Mouse (Mus musculus) heart, embryonic 11.5 days (tissue): ENCODE measurements around the gene Csrp2. TPM values are rescaled to one million over a fixed set of nuclear protein-coding genes. Genes with fewer than 3 reads are reported as not detected.

Source experiments
- ATAC-seq: fragments of 200-750 bp; cut with Nextera tagmentation; replicated peaks from 2 replicates; pipeline ENCODE4 v1.8.0; 2017; ENCODE audit warnings: moderate library complexity; ENCODE audit not compliant: insufficient number of reproducible peaks, low FRiP score, low TSS enrichment
- H3K27ac ChIP-seq: fragments of 300-500 bp; sonication (generic); 2 replicates; pipeline ENCODE4 v1.5.1; 2014; ENCODE audit warnings: mild to moderate bottlenecking, low read depth, low read length
- H3K27me3 ChIP-seq: fragments of 300-500 bp; sonication (generic); 2 replicates; pipeline ENCODE4 v1.6.1; 2014; ENCODE audit warnings: mild to moderate bottlenecking, low read length, mixed read lengths; ENCODE audit not compliant: control insufficient read depth, insufficient read depth
- H3K36me3 ChIP-seq: fragments of 300-500 bp; sonication (generic); 2 replicates; pipeline ENCODE4 v1.6.1; 2014; ENCODE audit warnings: mild to moderate bottlenecking, low read length, moderate library complexity, mixed read lengths; ENCODE audit not compliant: control insufficient read depth, insufficient read depth
- H3K4me1 ChIP-seq: fragments of 300-500 bp; sonication (generic); 2 replicates; pipeline ENCODE4 v1.6.1; 2014; ENCODE audit warnings: low read length; ENCODE audit not compliant: control insufficient read depth, insufficient read depth
- H3K4me2 ChIP-seq: fragments of 300-500 bp; sonication (generic); 2 replicates; pipeline ENCODE4 v1.6.1; 2014; ENCODE audit warnings: mild to moderate bottlenecking, moderate library complexity
- H3K4me3 ChIP-seq: fragments of 300-500 bp; sonication (generic); 2 replicates; pipeline ENCODE4 v1.5.1; 2014; ENCODE audit warnings: low read depth, low read length
- H3K9ac ChIP-seq: fragments of 300-500 bp; sonication (generic); 2 replicates; pipeline ENCODE4 v1.6.1; 2014; ENCODE audit warnings: mild to moderate bottlenecking, low read depth, low read length, moderate library complexity
- H3K9me3 ChIP-seq: fragments of 300-500 bp; sonication (generic); replicated peaks from 2 replicates; pipeline ENCODE4 v1.6.1; 2016; ENCODE audit warnings: low read length; ENCODE audit not compliant: control insufficient read depth
- whole genome bisulfite sequencing: fragments of 180-500 bp; shearing (Covaris S2); extraction: QIAGEN DNeasy Blood & Tissue Kit; methylation state at CpG from one replicate; pipeline ENCODE4 v1.1.7; 2014; ENCODE audit not compliant: insufficient replicate concordance; 5-methylcytosine and 5-hydroxymethylcytosine counted together
- polyA plus RNA-seq: library from polyadenylated mRNA; unstranded; fragments of >200 nt; fragmentation: Nextera tagmentation; extraction: Ambion mirVana; gene quantifications from 2 replicates; pipeline ENCODE4 v1.2.1, GENCODE M21; 2014

Csrp2 gene
- polyA plus RNA-seq, 1 experiment from 2014 or later = 430 TPM

DNA sequence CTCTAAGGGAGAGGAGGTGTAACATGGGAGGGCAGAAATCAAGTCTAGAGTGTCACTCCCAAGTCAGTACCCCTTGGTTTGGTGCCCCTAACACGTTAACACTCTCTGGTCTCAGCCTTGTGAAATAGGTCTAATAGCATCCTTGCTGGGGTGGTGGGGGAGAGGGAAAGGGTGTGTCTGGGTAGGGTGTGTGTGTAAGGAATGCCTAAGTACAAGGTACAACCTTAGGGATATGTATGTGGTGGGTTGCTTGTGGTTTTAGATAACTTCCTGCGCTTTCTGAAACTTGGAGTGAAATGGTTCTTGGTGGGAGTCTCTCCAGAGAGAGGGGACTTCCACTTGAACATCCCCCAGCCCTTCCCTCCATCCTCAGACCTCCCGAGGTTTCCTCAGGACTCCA, 2.3 kb downstream of the Csrp2 start:
- Histone ChIP-seq H3K36me3 (no peaks in the 10 kb centered on the region), H3K9ac (peak overlapping the region; percentile 96), H3K27me3 (no peaks in the 10 kb centered on the region), H3K9me3 (no peaks in the 10 kb centered on the region), H3K4me2 (peak overlapping the region; percentile 84), H3K4me3 (peak overlapping the region; percentile 79), H3K27ac (0 out of 2 replicates have a peak overlapping the region, but pooled peaks have one; percentile 10), H3K4me1 (peaks cover 34% of the 10 kb centered on the region)
- 41% methylated on average over 3 of the region's 3 CpGs for WGBS
- no peak for ATAC-seq

DNA sequence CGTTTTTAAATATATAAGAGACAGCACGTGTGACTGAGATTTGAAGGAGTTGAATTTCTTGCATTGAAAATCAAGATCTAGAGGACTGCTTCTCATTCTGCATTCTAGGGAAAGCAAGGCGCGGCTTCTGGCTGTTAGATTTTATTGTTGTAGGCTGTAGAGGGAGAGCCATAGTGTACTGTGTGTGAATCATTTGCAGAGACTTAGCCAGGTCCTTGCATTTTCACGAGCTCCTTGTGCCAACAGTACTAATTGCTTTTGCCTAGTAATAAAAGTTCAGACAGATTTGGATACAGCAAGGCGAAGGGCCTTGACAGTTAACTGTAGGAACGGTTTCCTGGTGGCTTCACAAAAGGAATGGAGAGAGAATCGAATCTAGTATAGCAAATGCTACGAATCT, 3.0 kb downstream of the Csrp2 start:
- whole genome bisulfite sequencing = 67% methylated on average over 9 of the region's 9 CpGs
- no peaks in the 10 kb centered on the region for H3K36me3 ChIP-seq
- H3K27ac ChIP-seq = no peak overlapping the region

DNA sequence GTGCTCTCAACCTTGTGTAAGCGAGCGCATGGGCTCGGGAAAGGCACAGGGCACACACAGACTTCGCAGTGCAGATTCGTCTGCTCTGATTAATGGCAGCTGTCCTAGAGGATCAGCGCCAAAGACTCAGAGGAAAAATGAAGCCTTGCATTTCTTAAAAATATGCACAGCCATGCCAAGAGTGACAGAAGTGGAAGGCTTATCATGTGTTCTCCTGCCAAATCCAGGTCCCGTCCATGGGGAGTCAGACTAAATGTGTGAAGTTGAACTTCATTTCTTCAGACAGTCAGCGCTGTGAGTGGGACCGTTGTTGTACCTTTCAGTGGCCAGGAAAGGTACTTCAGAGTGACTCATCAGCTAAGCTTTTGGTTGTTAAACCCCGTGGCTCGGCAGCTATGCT, 7.9 kb downstream of the Csrp2 start:
- peak overlapping the region; percentile 70 for H3K27ac ChIP-seq
- H3K9me3 ChIP-seq = no peaks in the 10 kb centered on the region
- H3K4me3 ChIP-seq = no peak overlapping the region
- peak overlapping the region; percentile 29; the same call in 1 of the 2 replicates for H3K4me2 ChIP-seq
- WGBS = 35% methylated on average over 11 of the region's 11 CpGs
- peaks cover 65% of the 10 kb centered on the region for H3K4me1 ChIP-seq
- H3K27me3 ChIP-seq = no peaks in the 10 kb centered on the region
- peak overlapping the region; percentile 46; the same call in 1 of the 2 replicates for H3K9ac ChIP-seq
- peaks cover 3% of the 10 kb centered on the region; the same call in 1 of the 2 replicates for H3K36me3 ChIP-seq
- ATAC-seq = no peak

More for the DNA sequence above, 3.0 kb downstream of the Csrp2 start:
- Histone ChIP-seq H3K4me2 (peak overlapping the region; percentile 84), H3K4me1 (peaks cover 41% of the 10 kb centered on the region), H3K27me3 (no peaks in the 10 kb centered on the region), H3K9me3 (no peaks in the 10 kb centered on the region), H3K4me3 (peak overlapping the region; percentile 79; the same call in 1 of the 2 replicates), H3K9ac (peak overlapping the region; percentile 55; the same call in 1 of the 2 replicates)
- no peak for ATAC-seq

DNA sequence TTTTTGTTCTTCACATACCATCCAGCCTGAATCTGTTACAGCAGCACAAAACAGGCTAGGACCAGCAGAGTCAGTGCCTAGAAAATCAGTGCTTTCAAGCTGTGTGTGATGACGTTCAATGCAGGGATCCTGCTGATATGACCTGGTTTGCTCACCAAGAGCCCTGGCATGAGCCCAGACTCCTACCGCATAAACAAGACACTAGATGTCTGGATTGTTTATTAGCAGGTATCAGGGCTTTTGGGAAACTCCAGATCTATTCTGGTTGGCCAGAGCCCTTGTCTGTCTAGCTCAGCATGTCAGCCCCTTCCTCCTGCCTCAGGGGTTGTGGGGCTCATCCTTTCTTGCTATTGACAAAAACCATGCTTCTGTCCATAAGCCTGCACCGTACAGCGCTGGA, 10.2 kb downstream of the Csrp2 start:
- 33% methylated on average over 4 of the region's 4 CpGs for WGBS
- no peak overlapping the region; the same call in 1 of the 2 replicates for H3K27ac ChIP-seq

DNA sequence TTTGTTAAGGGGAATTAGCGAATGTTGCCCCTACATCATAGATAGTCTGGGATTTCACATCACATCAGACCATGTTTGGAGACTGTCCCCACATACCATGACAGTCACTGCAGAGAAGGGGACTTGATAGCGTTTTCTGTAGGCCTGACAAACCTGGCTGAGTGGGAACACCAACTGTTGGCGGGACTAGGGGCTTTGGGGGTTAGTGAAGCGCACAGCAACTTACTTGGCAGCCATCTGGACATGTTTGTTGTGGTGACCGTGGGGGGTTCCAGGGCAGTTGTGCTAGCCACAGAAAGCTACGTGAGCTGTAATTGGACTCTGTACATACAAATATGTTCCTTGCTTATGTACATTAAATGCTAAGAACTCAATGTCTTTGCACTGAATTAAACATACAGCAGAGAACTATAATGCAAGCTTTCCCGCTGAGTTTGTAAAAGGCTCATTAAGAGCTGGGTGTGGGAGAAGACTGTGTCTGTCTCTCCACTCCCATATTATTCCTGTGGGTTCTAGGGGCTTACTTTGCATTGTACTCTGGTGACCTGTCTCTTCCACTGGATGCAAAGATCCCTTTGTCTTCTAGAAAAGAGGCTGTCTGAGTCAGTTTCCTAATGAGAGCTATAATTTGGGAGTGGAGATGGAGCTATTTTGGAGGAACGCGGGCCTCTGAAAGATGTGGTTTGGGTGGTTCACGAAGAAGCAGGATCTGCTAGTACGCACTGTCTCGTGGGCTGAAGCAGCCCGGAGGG, 11.7 kb downstream of the Csrp2 start:
- Histone ChIP-seq H3K36me3 (peaks cover 3% of the 10 kb centered on the region), H3K4me1 (peaks cover 45% of the 10 kb centered on the region), H3K4me2 (peak overlapping the region; percentile 27; the same call in 1 of the 2 replicates), H3K4me3 (no peak overlapping the region), H3K27me3 (no peaks in the 10 kb centered on the region), H3K27ac (peak overlapping the region; percentile 61; the same call in 1 of the 2 replicates), H3K9me3 (no peaks in the 10 kb centered on the region), H3K9ac (no peak overlapping the region)
- ATAC-seq = no peak
- 66% methylated on average over 13 of the region's 13 CpGs for WGBS

More for the DNA sequence above, 10.2 kb downstream of the Csrp2 start:
- no peak overlapping the region for H3K4me3 ChIP-seq
- H3K36me3 ChIP-seq = peaks cover 3% of the 10 kb centered on the region; the same call in 1 of the 2 replicates
- H3K9me3 ChIP-seq = no peaks in the 10 kb centered on the region
- ATAC-seq = no peak
- peaks cover 56% of the 10 kb centered on the region for H3K4me1 ChIP-seq
- no peak overlapping the region for H3K4me2 ChIP-seq
- H3K27me3 ChIP-seq = no peaks in the 10 kb centered on the region
- no peak overlapping the region for H3K9ac ChIP-seq

DNA sequence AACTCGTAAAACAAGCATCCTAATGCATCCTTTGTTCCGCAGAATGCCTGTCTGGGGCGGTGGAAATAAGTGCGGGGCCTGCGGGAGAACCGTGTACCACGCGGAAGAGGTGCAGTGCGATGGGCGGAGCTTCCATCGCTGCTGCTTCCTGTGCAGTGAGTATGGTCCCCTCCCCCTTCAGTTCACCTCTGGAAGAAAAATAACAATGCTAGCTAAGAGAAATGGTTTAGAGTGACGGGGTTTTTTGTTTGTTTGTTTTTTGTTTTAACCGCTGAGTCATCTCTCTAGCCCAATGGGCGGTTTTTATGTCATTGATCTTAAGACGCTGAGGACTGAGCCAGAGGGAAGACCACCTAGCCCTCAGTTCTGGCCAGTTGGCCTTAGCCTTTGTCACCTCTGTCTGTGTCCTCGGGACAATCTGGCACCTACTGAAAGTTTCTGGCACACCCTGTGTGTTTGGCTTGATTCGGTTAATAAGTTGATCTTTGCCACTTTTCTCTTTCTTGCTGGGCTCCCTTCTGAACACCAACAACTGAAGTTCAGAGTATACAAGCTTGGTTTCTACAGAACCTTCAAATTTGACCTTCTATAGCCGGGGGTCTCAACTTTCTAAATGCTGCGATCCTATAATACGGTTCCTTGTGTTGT, 12.4 kb downstream of the Csrp2 start:
- peak overlapping the region; percentile 61; the same call in 1 of the 2 replicates for H3K27ac ChIP-seq
- H3K27me3 ChIP-seq = no peaks in the 10 kb centered on the region
- H3K4me3 ChIP-seq = no peak overlapping the region
- no peaks in the 10 kb centered on the region for H3K9me3 ChIP-seq
- WGBS = 58% methylated on average over 20 of the region's 20 CpGs
- H3K4me1 ChIP-seq = peaks cover 39% of the 10 kb centered on the region
- peaks cover 3% of the 10 kb centered on the region for H3K36me3 ChIP-seq
- peak overlapping the region; percentile 27; the same call in 1 of the 2 replicates for H3K4me2 ChIP-seq
- ATAC-seq = no peak
- no peak overlapping the region for H3K9ac ChIP-seq

DNA sequence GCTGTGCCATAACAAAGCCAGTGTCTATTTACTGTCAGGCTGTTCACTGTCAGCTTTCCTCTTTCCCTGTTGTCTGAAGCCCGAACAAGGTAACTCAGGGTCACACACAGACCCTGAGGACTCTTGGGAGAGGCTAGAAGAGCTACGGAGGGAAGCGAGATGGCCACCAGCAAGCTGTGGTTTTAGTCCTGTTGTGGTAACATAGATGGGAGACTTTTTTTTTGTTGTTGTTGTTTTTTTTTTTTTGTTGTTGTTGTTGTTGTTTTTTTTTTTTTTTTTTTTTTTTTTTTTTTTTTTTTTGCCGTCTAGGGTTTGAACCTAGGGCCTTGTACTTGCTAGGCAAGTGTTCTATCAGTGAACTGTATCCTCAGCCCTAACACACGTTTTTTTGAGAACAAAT, 14.0 kb downstream of the Csrp2 start:
- no peak overlapping the region for H3K4me3 ChIP-seq
- no peak overlapping the region for H3K9ac ChIP-seq
- no peaks in the 10 kb centered on the region for H3K27me3 ChIP-seq
- H3K27ac ChIP-seq = no peak overlapping the region
- H3K4me1 ChIP-seq = peaks cover 24% of the 10 kb centered on the region
- H3K9me3 ChIP-seq = no peaks in the 10 kb centered on the region
- 74% methylated on average over 5 of the region's 5 CpGs for WGBS
- no peak for ATAC-seq
- peaks cover 8% of the 10 kb centered on the region for H3K36me3 ChIP-seq
- H3K4me2 ChIP-seq = no peak overlapping the region

DNA sequence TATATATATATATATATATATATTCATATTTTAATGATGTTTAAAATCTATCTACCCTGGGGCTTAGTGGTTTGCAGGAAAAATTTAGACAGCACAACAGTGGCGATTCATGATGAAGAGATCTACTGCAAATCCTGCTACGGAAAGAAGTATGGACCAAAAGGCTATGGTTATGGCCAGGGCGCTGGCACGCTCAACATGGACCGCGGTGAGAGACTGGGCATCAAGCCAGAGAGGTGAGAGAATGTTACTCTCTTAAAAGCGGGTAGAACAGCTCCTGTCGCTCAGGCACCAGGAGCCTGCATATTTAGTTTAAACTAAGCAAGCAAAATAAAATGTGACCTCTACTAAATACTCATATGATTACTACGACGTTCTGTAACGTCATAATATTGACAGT, 15.5 kb downstream of the Csrp2 start:
- Histone ChIP-seq H3K36me3 (peaks cover 17% of the 10 kb centered on the region), H3K4me2 (no peak overlapping the region), H3K9me3 (no peaks in the 10 kb centered on the region), H3K4me1 (peaks cover 10% of the 10 kb centered on the region), H3K27me3 (no peaks in the 10 kb centered on the region), H3K4me3 (no peak overlapping the region), H3K27ac (no peak overlapping the region), H3K9ac (no peak overlapping the region)
- 88% methylated on average over 11 of the region's 11 CpGs for WGBS
- ATAC-seq = no peak
